Mouse (Mus musculus) CH12F3 (cell line): ENCODE measurements around the gene Tmem262.
"Not testable (repeated sequence)": the region's sequence is repeated elsewhere in the genome, so short reads cannot be mapped to it uniquely, and the experiment has no call there.

Experiments
- in situ Hi-C: fragments of 300-500 bp; cut with MboI; formaldehyde crosslinking; loops from 2 replicates; pipeline ENCODE4 v1.14.3; 2020; ENCODE audit warnings: low sequenced_read_pairs

The Tmem262 gene

GRCm38 (mm10) chr19:6079983-6080480 is at the start of gene Tmem262:
Tmem262 (plus strand) TSS chr19:6080033.
- in situ Hi-C loops, result no loop called here

GRCm38 (mm10) chr19:6030520-6031280 is 49.1 kb upstream of the Tmem262 start:
- in situ Hi-C loops, result no loop called here

GRCm38 (mm10) chr19:6035966-6036585 is 43.8 kb upstream of the Tmem262 start:
- in situ Hi-C loops, result no loop called here

- in situ Hi-C loops, result no loop called here
Observed at GRCm38 (mm10) chr19:6037695-6038094, 42.1 kb upstream of the Tmem262 start.

GRCm38 (mm10) chr19:6038326-6038725 is 41.5 kb upstream of the Tmem262 start:
- in situ Hi-C loops, result no loop called here

GRCm38 (mm10) chr19:6040002-6040401 is 39.8 kb upstream of the Tmem262 start:
- in situ Hi-C loops, result no loop called here

GRCm38 (mm10) chr19:6042293-6042692 is 37.5 kb upstream of the Tmem262 start:
- in situ Hi-C loops, result no loop called here

GRCm38 (mm10) chr19:6044102-6044501 is 35.7 kb upstream of the Tmem262 start:
- in situ Hi-C loops, result not testable (repeated sequence)

GRCm38 (mm10) chr19:6045366-6046293 is 34.2 kb upstream of the Tmem262 start:
- in situ Hi-C loops, result no loop called here

GRCm38 (mm10) chr19:6046294-6047153 is 33.3 kb upstream of the Tmem262 start, which contains the start of gene Syvn1:
Syvn1 (plus strand) TSS chr19:6046576.
- in situ Hi-C loops, result no loop called here

GRCm38 (mm10) chr19:6047154-6047898 is 32.5 kb upstream of the Tmem262 start:
- in situ Hi-C loops, result no loop called here

GRCm38 (mm10) chr19:6047899-6048166 is 32.0 kb upstream of the Tmem262 start:
- in situ Hi-C loops, result no loop called here

GRCm38 (mm10) chr19:6048681-6049410 is 31.0 kb upstream of the Tmem262 start:
- in situ Hi-C loops, result no loop called here

GRCm38 (mm10) chr19:6052516-6052915 is 27.3 kb upstream of the Tmem262 start:
- in situ Hi-C loops, result no loop called here

GRCm38 (mm10) chr19:6054296-6054695 is 25.5 kb upstream of the Tmem262 start:
- in situ Hi-C loops, result no loop called here

- in situ Hi-C loops, result no loop called here
Observed at GRCm38 (mm10) chr19:6056696-6057095, 23.1 kb upstream of the Tmem262 start.

GRCm38 (mm10) chr19:6057313-6058096 is 22.3 kb upstream of the Tmem262 start, which contains the start of the genes Mrpl49 and Fau:
Mrpl49 (minus strand) TSS chr19:6057785.
Fau (plus strand) TSS chr19:6057844.
- in situ Hi-C loops, result no loop called here

GRCm38 (mm10) chr19:6058513-6058912 is 21.3 kb upstream of the Tmem262 start:
- in situ Hi-C loops, result no loop called here
